Mouse (Mus musculus) spleen, adult 2 months (tissue): Measurements from ENCODE around the gene Mtmr1.

Source experiments
- CTCF ChIP-seq: fragments of 200-500 bp; IDR thresholded peaks from 2 replicates; pipeline ENCODE4 v1.5.1; 2011; ENCODE audit warnings: mild to moderate bottlenecking, inconsistent platforms; ENCODE audit not compliant: insufficient read depth, insufficient read length, insufficient replicate concordance; ENCODE audit errors: extremely low read depth
- POLR2A ChIP-seq: fragments of 200-500 bp; IDR thresholded peaks from 2 replicates; pipeline ENCODE4 v1.6.1; 2011; ENCODE audit warnings: low read depth, low read length, inconsistent platforms

- no peak for TF ChIP-seq POLR2A
- TF ChIP-seq CTCF, result no peak
Observed at GRCm38 (mm10) chrX:71396326-71396725, 31.8 kb downstream of the Mtmr1 start.
